Mouse (Mus musculus) frontal cortex, postnatal 36 days (tissue): ENCODE results near the gene Nhp2.

Experiments
- DNase-seq, 2 experiments: peaks; one replicate each; pipeline ENCODE4 v3.0.0; 2022; ENCODE audit warnings: low spot score in 2 of 2

The Nhp2 gene

GRCm38 (mm10) chr11:51619409-51620060, at the start of gene Nhp2:
Nhp2 (plus strand) TSS chr11:51619735.
- peak; percentile 87 to 95 for DNase-seq

- DNase-seq: no peak
These were observed 43.1 kb upstream of the Nhp2 start for GRCm38 (mm10) chr11:51576454-51576853.

GRCm38 (mm10) chr11:51577587-51577986, 41.9 kb upstream of the Nhp2 start:
- no peak for DNase-seq

- DNase-seq: no peak
These were observed 40.5 kb upstream of the Nhp2 start for GRCm38 (mm10) chr11:51579024-51579423.

- peak; percentile 33 to 57 for DNase-seq
These were observed 36.8 kb upstream of the Nhp2 start for GRCm38 (mm10) chr11:51582713-51583112.

- no peak for DNase-seq
These were observed 35.5 kb upstream of the Nhp2 start for GRCm38 (mm10) chr11:51584057-51584430.

GRCm38 (mm10) chr11:51584431-51585248, 34.9 kb upstream of the Nhp2 start, which contains the start of gene Phykpl:
Phykpl (plus strand) TSS chr11:51584757.
- DNase-seq: peak; percentile 94 to 95

GRCm38 (mm10) chr11:51585608-51586252, 33.8 kb upstream of the Nhp2 start:
- DNase-seq: no peak

- DNase-seq: no peak
These were observed 33.1 kb upstream of the Nhp2 start for GRCm38 (mm10) chr11:51586411-51586810.

GRCm38 (mm10) chr11:51587059-51587458, 32.5 kb upstream of the Nhp2 start:
- no peak for DNase-seq

GRCm38 (mm10) chr11:51588833-51589232, 30.7 kb upstream of the Nhp2 start:
- DNase-seq: no peak

GRCm38 (mm10) chr11:51590002-51590401, 29.5 kb upstream of the Nhp2 start:
- DNase-seq: no peak

GRCm38 (mm10) chr11:51591168-51591567, 28.4 kb upstream of the Nhp2 start:
- DNase-seq: no peak

GRCm38 (mm10) chr11:51591915-51592314, 27.6 kb upstream of the Nhp2 start:
- no peak for DNase-seq

GRCm38 (mm10) chr11:51593368-51593767, 26.2 kb upstream of the Nhp2 start:
- DNase-seq: no peak

GRCm38 (mm10) chr11:51593849-51594248, 25.7 kb upstream of the Nhp2 start:
- DNase-seq: no peak

- DNase-seq: no peak
These were observed 24.7 kb upstream of the Nhp2 start for GRCm38 (mm10) chr11:51594715-51595350.

- DNase-seq: no peak
These were observed 24.0 kb upstream of the Nhp2 start for GRCm38 (mm10) chr11:51595459-51596083.

GRCm38 (mm10) chr11:51597553-51597952, 22.0 kb upstream of the Nhp2 start:
- no peak for DNase-seq

- no peak for DNase-seq
These were observed 17.3 kb upstream of the Nhp2 start for GRCm38 (mm10) chr11:51602253-51602652.

GRCm38 (mm10) chr11:51605602-51606446, 13.7 kb upstream of the Nhp2 start:
- DNase-seq: peak; percentile 71 to 78
